Mouse (Mus musculus) layer of hippocampus, adult 9-11 months (tissue): Measurements from ENCODE around the gene Vps13c.

Experiments used
- DNase-seq: peaks from one replicate; pipeline ENCODE4 v3.0.0; 2022

Vps13c gene

DNA sequence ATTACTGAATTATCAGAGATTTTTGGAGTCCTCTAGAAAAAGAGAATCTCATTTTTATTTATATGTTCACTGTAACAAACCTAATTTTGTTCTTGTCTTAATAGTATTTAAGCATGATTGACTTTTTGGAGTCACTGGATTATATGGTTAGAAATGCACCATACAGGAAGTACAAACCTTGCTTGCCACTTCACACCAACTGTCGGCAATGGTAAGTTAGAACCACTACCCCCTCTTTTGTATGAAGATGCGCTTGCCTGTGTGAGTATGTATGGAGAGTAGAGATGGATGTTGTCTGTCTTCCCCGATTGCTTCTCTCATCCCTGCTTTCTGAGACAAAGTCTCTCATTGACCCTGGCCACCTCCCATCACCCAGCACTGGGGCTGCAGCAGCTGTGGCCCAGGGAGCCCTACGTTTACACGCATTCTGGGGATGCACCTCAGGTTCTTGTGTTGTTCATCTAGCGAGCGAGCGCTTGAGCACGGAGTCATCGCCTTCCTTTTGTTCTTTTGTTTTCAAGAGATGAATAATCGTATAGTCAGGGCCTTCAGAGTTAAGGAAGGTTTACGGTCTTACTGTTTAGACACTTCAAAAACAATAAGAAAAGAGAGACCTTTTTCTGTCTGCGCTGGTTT is 43.3 kb downstream of the Vps13c start:
- DNase-seq, result no peak

- DNase-seq, result no peak
Observed at GRCm38 (mm10) chr9:67884095-67884494, 43.9 kb downstream of the Vps13c start.

DNA sequence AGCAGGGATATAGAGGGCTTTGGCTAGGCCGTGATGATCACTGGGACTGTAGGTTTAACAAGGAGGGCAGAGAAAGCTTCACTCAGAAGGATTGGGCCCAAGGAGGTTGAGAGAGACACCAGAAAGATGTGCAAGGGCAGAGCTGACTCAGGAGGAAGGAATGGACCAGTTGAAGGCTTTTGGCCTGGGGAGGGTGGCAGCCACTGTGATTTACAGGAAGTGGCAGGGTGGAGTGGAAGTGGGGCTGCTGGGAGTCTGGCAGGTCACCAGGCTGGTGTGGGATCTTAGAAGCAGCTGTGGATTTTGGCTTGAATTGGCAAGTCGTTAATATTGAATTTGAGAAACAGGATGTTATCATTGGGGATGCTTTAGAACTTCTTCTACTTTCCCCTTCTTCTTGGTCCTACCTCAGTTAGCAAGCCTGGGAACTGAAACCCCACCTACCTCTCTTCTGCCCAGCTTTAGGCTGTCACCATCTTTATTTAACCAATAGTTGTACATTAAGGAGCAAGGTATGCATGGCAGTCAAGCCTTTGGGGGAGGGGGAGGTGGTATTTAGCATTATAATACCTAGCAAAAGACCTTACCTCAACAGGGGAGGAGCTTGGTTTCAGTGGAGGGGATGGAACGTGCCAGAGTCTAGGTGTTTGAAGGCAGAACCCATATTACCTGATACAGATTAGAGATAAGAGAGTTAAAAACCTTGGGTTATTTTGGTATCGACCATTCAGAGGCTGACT is 47.0 kb downstream of the Vps13c start:
- DNase-seq, result no peak

DNA sequence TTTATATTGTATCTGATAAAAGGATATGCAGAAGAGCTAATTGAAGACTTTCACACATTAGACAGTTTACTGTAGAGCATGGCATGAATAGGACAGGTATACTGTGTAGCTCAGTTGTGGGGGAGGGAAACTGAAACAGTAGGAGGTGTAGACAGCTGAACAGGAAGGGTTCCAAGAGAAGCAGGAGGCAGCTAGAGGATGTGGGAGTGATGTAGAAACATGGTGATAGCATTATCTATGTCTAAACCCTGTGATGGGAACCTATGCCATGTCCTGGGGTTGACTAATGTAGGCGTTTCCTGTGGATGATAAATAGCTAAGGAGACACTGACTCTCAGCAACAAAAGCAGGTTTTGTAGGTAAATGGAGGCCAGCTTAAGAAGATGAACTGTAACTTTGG is 53.3 kb downstream of the Vps13c start:
- DNase-seq, result peak; percentile 56

GRCm38 (mm10) chr9:67896646-67897295 is 56.6 kb downstream of the Vps13c start:
- no peak for DNase-seq

DNA sequence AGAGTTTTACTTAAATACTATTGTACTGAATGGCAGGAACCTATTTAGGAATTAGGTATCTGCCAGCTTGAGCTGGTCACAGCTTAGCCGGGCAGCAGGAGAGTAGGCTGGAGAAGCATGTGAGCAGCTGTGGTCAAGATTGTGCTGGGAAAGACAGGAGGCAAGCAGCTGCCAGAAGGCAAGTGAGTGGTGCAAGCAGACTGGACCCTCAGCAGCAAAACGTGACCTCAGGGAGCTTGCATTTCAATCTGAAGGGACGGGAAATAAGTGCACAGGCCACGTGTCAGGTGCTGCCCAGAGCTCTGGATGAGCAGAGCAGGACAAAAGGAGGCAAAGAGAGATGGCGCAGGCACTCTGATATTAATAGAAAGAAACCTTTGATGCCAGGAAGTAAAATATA is 60.2 kb downstream of the Vps13c start:
- DNase-seq, result no peak

- no peak for DNase-seq
Observed at GRCm38 (mm10) chr9:67904355-67904754, 64.2 kb downstream of the Vps13c start.

DNA sequence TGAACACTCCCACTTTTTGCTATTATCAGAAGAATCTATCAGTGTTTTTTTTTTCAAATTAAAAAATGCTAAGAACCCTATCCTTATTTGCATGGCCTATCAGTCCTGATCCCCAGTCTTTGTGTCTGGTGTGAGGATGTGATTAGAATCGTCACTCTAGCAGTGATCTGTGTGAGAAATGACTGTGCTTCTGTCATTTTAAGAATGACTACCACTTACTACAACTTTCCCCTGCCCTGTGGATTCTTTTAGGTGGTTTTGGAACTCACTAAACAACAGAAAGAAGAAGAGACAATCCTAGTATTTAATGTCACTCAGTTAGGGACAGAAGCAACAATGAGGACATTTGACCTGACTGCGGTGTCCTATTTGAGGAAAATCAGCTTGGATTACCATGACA is 65.3 kb downstream of the Vps13c start:
- no peak for DNase-seq

GRCm38 (mm10) chr9:67914681-67915080 is 74.5 kb downstream of the Vps13c start:
- no peak for DNase-seq

DNA sequence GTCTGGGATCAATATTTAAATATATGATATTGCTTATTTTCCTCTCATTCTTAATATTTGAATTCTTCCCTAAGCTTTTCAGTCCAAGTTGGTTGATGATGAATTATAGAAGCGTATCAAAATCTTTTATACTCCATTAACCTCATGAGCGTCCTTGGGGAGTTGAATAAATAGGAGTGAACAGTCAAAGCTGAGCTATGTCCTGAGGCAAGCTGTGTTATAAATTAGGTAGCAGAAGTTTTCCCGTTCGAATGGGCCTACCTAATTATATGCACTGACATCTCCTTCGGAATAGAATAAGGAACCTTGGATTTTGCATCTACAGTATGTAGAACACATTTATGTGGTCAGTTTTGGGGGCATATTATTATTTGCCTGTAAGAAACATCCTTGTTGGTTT is 82.2 kb downstream of the Vps13c start:
- DNase-seq, result no peak

DNA sequence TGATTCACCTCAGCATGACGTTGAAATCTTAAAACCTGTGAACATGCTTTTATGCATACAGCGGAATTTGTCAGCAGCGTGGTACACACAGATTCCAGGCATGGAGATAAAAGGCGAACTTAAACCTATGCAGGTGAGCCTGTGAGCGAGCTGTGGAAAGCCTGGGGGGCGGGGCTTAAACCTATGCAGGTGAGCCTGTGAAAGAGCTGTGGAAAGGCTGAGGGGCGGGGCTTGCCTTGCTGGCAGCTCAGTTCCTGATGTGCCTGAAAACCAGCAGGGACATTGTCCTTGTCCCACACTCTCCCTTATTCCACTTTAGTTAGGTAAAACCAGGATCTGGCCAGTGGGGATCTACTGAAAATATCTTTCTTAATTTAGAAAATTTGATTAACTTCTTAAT is 90.4 kb downstream of the Vps13c start:
- no peak for DNase-seq

GRCm38 (mm10) chr9:67937286-67937685 is 97.1 kb downstream of the Vps13c start:
- no peak for DNase-seq

DNA sequence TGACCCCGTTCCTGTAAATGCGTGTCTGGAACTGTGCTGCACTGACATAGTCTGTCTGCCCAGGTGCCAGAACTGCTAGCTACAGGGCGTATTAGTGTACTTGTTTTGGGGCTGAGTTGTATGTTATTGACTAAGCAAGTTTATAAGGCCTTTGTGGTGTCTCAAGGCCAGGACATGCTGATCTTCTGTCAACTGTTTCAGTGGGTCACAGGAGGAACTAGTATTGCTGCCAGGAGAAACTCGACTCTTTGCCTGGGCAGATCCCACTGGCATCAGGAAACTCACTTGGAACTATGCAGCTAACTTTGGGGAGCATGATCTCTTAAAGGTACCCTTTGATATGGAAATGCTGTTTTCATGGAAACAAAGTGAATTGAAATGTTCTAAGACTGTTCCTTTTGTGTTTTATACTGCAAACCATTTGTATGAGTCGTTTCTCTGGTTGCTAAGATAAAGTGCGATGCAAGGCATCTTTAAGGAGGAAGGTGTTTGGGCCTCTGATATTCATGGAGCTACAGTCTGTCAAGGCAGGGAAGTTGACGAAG is 115.3 kb downstream of the Vps13c start:
- DNase-seq, result no peak

GRCm38 (mm10) chr9:67961953-67962352 is 121.8 kb downstream of the Vps13c start:
- DNase-seq, result no peak

GRCm38 (mm10) chr9:67965889-67966288 is 125.7 kb downstream of the Vps13c start:
- DNase-seq, result no peak

DNA sequence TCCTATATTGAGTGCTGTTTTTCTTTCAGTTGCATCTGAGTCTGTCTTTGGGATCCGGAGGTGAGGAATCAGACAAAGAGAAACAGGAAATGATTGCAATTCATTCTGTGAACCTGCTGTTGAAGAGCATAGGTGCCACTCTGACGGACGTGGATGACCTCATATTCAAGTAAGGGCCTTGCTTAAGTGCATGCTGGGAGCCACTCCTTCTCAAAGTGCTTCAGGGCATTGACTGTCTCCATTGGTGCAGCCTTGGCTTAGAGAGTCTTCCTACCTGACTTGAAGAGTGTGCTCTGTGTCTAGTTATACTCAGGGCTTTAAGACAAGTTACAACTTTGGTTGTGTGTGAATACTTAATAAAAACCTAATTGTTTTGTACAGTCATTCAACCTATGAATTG is 126.8 kb downstream of the Vps13c start:
- no peak for DNase-seq

DNA sequence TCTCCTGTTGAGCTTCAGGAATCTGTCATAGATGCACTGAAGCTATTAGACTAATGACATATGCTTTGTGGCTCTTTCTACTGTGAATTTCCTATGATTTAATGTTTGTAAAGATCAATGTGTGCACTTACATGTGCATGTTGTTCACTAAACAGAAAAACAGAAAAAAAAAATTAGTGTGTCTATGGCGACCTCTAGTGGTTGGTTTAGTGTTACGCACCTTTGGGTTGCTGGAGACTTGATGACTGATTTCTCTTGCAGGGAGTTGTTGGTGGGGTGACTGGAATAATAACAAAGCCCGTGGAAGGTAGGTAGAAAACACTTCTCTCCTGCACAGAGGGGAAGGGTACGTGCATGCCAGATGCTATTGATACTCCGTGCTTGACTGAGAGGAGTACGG is 133.3 kb downstream of the Vps13c start:
- DNase-seq, result no peak

GRCm38 (mm10) chr9:67975491-67975890 is 135.3 kb downstream of the Vps13c start:
- no peak for DNase-seq

DNA sequence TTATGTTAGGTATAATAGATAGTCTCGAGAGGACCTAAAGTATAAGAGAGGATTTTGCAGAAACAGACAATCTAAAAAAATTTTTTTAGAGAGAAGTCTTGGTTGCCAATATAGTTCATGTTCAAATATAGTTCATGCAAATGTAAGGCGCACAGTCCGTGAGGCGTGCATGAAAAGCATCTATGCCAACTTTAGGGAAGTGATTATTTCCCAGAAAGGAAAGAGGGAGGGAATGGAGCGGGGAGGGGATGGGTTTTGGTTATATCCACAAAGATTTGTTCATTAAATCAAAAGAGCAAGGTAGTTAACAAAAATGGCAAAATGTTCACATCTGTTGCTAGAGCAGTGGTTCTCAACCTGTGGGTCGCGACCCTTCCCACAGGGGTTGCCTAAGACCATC is 166.4 kb downstream of the Vps13c start:
- no peak for DNase-seq

DNA sequence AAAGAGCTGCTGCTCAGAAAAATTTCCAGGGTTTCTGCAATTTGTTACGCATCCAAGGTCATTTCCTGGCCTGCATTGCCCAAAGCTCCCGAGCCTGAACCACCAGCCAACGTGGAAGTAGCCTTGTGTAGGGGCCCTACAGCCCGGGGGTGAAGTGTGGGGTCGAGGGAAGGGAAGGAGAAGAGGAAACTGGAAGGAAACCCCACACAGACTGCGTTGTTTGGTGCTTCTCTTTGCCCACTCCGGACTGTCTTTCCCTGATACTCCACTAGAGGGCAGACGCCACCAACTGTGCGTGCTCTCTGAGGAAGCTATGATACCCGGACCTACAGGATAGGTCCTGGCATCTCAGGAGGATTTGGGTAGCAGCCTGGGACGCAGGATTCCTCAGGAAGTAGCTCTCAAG is 174.8 kb downstream of the Vps13c start:
- DNase-seq, result peak; percentile 55

DNA sequence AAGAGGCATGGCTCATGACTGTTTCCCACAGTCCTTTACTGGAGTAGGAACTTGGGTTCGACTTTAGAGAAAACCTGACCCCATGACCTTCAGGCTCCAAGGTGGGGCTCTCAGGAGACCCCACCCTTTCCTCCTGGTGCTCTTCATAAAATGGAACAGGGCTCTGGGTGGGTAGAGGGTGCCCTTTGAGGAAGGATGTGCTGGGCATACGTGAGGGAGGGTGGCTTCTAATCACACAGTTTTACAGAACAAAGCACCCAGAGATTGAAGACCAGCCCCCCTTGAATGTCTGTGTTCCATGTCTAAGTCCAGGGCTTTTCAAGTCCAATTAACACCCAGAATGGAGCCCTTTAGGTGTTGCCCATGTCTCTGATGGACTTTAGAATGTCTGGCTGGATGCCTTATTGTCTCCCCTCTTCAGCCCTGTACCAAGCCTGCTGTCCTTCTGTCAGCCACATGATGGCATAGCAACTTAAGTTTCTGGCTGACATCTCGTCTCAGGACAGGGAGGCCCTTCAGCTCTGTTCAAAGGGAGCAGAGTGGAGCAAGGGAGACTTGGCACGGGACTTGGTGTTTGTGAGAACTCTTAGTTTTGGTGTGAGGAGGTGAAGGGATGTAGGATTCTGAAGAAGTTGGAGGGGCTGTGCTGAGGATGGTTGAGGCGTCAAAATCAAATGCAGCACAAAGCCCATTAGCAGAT is 176.2 kb downstream of the Vps13c start:
- DNase-seq, result peak; percentile 36

- no peak for DNase-seq
Observed at GRCm38 (mm10) chr9:68020776-68021365, 180.7 kb downstream of the Vps13c start.
